Mouse (Mus musculus) ES-E14 (cell line): ENCODE data around the gene Elf4.

Experiments
- CHD2 ChIP-seq: IDR thresholded peaks from 2 replicates; pipeline ENCODE4 v1.6.1; 2014; ENCODE audit warnings: mild to moderate bottlenecking, low read depth, low read length, inconsistent platforms
- MAFK ChIP-seq: IDR thresholded peaks from 2 replicates; pipeline ENCODE4 v1.6.1; 2014; ENCODE audit warnings: mild to moderate bottlenecking, low read depth, low read length, inconsistent platforms; ENCODE audit not compliant: insufficient read depth
- ZC3H11A ChIP-seq: IDR thresholded peaks from 2 replicates; pipeline ENCODE4 v1.6.1; 2012; ENCODE audit warnings: low read depth, mild to moderate bottlenecking, inconsistent platforms, low read length, borderline replicate concordance
- ZNF384 ChIP-seq: IDR thresholded peaks from 2 replicates; pipeline ENCODE4 v1.6.1; 2012; ENCODE audit warnings: low read depth, low read length, inconsistent platforms

DNA sequence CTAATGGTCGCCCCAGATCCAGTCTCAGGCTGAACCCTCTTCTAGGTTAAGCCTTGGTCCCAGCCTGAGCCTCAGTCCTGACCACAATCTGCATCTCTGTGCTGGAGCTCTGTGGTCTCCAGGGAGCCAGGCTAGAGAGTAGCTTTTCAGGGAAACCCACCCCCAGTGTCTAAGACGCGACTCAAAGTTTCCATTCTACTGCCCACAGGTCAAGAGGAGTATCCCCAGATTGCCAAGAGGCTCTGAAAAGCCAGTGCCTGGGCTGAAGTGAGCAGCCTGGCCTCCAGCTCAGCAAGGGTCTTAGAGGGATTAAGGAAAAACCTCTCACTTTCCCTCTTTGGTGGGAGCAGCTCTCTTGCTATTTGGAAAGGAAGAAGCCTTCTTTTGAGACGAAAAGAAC lies 635 bp downstream of the Elf4 start:
- TF ChIP-seq ZNF384: no peak
- no peak for TF ChIP-seq CHD2
- no peak for TF ChIP-seq ZC3H11A
- TF ChIP-seq MAFK: no peak
